Mouse (Mus musculus): ENCODE results near the gene Grasp.

Grasp gene

GRCm38 (mm10) chr15:101240799-101241204 is 16.8 kb downstream of the Grasp start:
- Histone ChIP-seq H3K27me3 (ENCODE audit: insufficient read depth, low read length) (0 out of 2 replicates have a peak, but pooled peaks cover 4% of the 10 kb centered on the region), H3K4me3 (replicated peaks; ENCODE audit: low read length) (no peak overlapping the region), H3K4me1 (replicated peaks; ENCODE audit: low read depth, low read length) (peaks cover 61% of the 10 kb centered on the region), H3K36me3 (ENCODE audit: insufficient read depth, low read length) (no peaks in the 10 kb centered on the region), H3K9me3 (ENCODE audit: low read length) (peaks cover 8% of the 10 kb centered on the region)
- TF ChIP-seq NANOG (IDR thresholded peaks at IDR 0.05; ENCODE audit: borderline replicate concordance, low read length) (no peak), CTCF (conservative IDR thresholded peaks at IDR 0.05; ENCODE audit: low read length) (peak; percentile 95)

GRCm38 (mm10) chr15:101241236-101241635 is 17.2 kb downstream of the Grasp start:
- Histone ChIP-seq H3K4me3 (replicated peaks; ENCODE audit: low read length) (no peak overlapping the region), H3K4me1 (replicated peaks; ENCODE audit: low read depth, low read length) (peaks cover 60% of the 10 kb centered on the region), H3K36me3 (ENCODE audit: insufficient read depth, low read length) (no peaks in the 10 kb centered on the region), H3K9me3 (ENCODE audit: low read length) (peaks cover 5% of the 10 kb centered on the region), H3K27me3 (ENCODE audit: insufficient read depth, low read length) (0 out of 2 replicates have a peak, but pooled peaks cover 4% of the 10 kb centered on the region)
- TF ChIP-seq CTCF (conservative IDR thresholded peaks at IDR 0.05; ENCODE audit: low read length) (no peak), NANOG (IDR thresholded peaks at IDR 0.05; ENCODE audit: borderline replicate concordance, low read length) (no peak), POU5F1 (IDR thresholded peaks at IDR 0.05; ENCODE audit: borderline replicate concordance, low read length) (no peak)

GRCm38 (mm10) chr15:101241853-101242252 is 17.9 kb downstream of the Grasp start:
- Histone ChIP-seq H3K4me3 (replicated peaks; ENCODE audit: low read length) (no peak overlapping the region), H3K27me3 (ENCODE audit: insufficient read depth, low read length) (0 out of 2 replicates have a peak, but pooled peaks cover 4% of the 10 kb centered on the region), H3K9me3 (ENCODE audit: low read length) (peaks cover under 1% of the 10 kb centered on the region; the same call in 1 of the 2 replicates), H3K36me3 (ENCODE audit: insufficient read depth, low read length) (no peaks in the 10 kb centered on the region), H3K4me1 (replicated peaks; ENCODE audit: low read depth, low read length) (peaks cover 61% of the 10 kb centered on the region)
- TF ChIP-seq POU5F1 (IDR thresholded peaks at IDR 0.05; ENCODE audit: borderline replicate concordance, low read length) (no peak), NANOG (IDR thresholded peaks at IDR 0.05; ENCODE audit: borderline replicate concordance, low read length) (no peak), CTCF (conservative IDR thresholded peaks at IDR 0.05; ENCODE audit: low read length) (no peak)

- 0 out of 2 replicates have a peak overlapping the region, but pooled peaks have one; percentile 35 for H3K4me3 ChIP-seq (replicated peaks; ENCODE audit: low read length)
- H3K27me3 ChIP-seq (ENCODE audit: insufficient read depth, low read length): 0 out of 2 replicates have a peak, but pooled peaks cover 4% of the 10 kb centered on the region
- peaks cover 62% of the 10 kb centered on the region for H3K4me1 ChIP-seq (replicated peaks; ENCODE audit: low read depth, low read length)
- TF ChIP-seq POU5F1 (IDR thresholded peaks at IDR 0.05; ENCODE audit: borderline replicate concordance, low read length) (no peak), CTCF (conservative IDR thresholded peaks at IDR 0.05; ENCODE audit: low read length) (peak; percentile 59), NANOG (IDR thresholded peaks at IDR 0.05; ENCODE audit: borderline replicate concordance, low read length) (no peak)
- H3K9me3 ChIP-seq (ENCODE audit: low read length): no peaks in the 10 kb centered on the region
- no peaks in the 10 kb centered on the region for H3K36me3 ChIP-seq (ENCODE audit: insufficient read depth, low read length)
Observed at GRCm38 (mm10) chr15:101242645-101243044, 18.7 kb downstream of the Grasp start.

GRCm38 (mm10) chr15:101244012-101244411 is 20.0 kb downstream of the Grasp start:
- no peak for TF ChIP-seq CTCF (conservative IDR thresholded peaks at IDR 0.05; ENCODE audit: low read length)
- TF ChIP-seq NANOG (IDR thresholded peaks at IDR 0.05; ENCODE audit: borderline replicate concordance, low read length): no peak
- TF ChIP-seq POU5F1 (IDR thresholded peaks at IDR 0.05; ENCODE audit: borderline replicate concordance, low read length): no peak
- Histone ChIP-seq H3K9me3 (ENCODE audit: low read length) (no peaks in the 10 kb centered on the region), H3K4me3 (replicated peaks; ENCODE audit: low read length) (no peak overlapping the region), H3K27me3 (ENCODE audit: insufficient read depth, low read length) (no peaks in the 10 kb centered on the region), H3K4me1 (replicated peaks; ENCODE audit: low read depth, low read length) (peaks cover 59% of the 10 kb centered on the region), H3K36me3 (ENCODE audit: insufficient read depth, low read length) (no peaks in the 10 kb centered on the region)

- H3K4me1 ChIP-seq (replicated peaks; ENCODE audit: low read depth, low read length): peaks cover 51% of the 10 kb centered on the region
- peak overlapping the region; percentile 73 for H3K4me3 ChIP-seq (replicated peaks; ENCODE audit: low read length)
- TF ChIP-seq NANOG (IDR thresholded peaks at IDR 0.05; ENCODE audit: borderline replicate concordance, low read length) (no peak), CTCF (conservative IDR thresholded peaks at IDR 0.05; ENCODE audit: low read length) (no peak), POU5F1 (IDR thresholded peaks at IDR 0.05; ENCODE audit: borderline replicate concordance, low read length) (no peak)
- H3K9me3 ChIP-seq (ENCODE audit: low read length): no peaks in the 10 kb centered on the region
- H3K36me3 ChIP-seq (ENCODE audit: insufficient read depth, low read length): no peaks in the 10 kb centered on the region
- no peaks in the 10 kb centered on the region for H3K27me3 ChIP-seq (ENCODE audit: insufficient read depth, low read length)
Observed at GRCm38 (mm10) chr15:101246231-101247154, 22.5 kb downstream of the Grasp start.

GRCm38 (mm10) chr15:101247155-101247498 is 23.1 kb downstream of the Grasp start:
- no peak for TF ChIP-seq POU5F1 (IDR thresholded peaks at IDR 0.05; ENCODE audit: borderline replicate concordance, low read length)
- TF ChIP-seq CTCF (conservative IDR thresholded peaks at IDR 0.05; ENCODE audit: low read length): no peak
- Histone ChIP-seq H3K4me3 (replicated peaks; ENCODE audit: low read length) (0 out of 2 replicates have a peak overlapping the region, but pooled peaks have one; percentile 73), H3K4me1 (replicated peaks; ENCODE audit: low read depth, low read length) (peaks cover 45% of the 10 kb centered on the region), H3K9me3 (ENCODE audit: low read length) (no peaks in the 10 kb centered on the region), H3K36me3 (ENCODE audit: insufficient read depth, low read length) (no peaks in the 10 kb centered on the region), H3K27me3 (ENCODE audit: insufficient read depth, low read length) (no peaks in the 10 kb centered on the region)

- Histone ChIP-seq H3K9me3 (ENCODE audit: low read length) (no peaks in the 10 kb centered on the region), H3K27me3 (ENCODE audit: insufficient read depth, low read length) (no peaks in the 10 kb centered on the region), H3K4me1 (replicated peaks; ENCODE audit: low read depth, low read length) (peaks cover 45% of the 10 kb centered on the region), H3K4me3 (replicated peaks; ENCODE audit: low read length) (no peak overlapping the region), H3K36me3 (ENCODE audit: insufficient read depth, low read length) (no peaks in the 10 kb centered on the region)
- TF ChIP-seq NANOG (IDR thresholded peaks at IDR 0.05; ENCODE audit: borderline replicate concordance, low read length): no peak
- no peak for TF ChIP-seq CTCF (conservative IDR thresholded peaks at IDR 0.05; ENCODE audit: low read length)
- TF ChIP-seq POU5F1 (IDR thresholded peaks at IDR 0.05; ENCODE audit: borderline replicate concordance, low read length): no peak
Observed at GRCm38 (mm10) chr15:101248029-101248710, 24.2 kb downstream of the Grasp start.

Data from E14TG2a.4 (cell line).